Mouse (Mus musculus) left cerebral cortex, postnatal 25 days (tissue): ENCODE measurements around the gene Spag5. TPM values are rescaled to one million over a fixed set of nuclear protein-coding genes. Genes with fewer than 3 reads are reported as not detected.
A peak's percentile ranks its signal among the peaks of the same experiment; 100 is the strongest.
"Not testable (repeated sequence)": the region's sequence is repeated elsewhere in the genome, so short reads cannot be mapped to it uniquely, and the experiment has no call there.

Experiments used
- DNase-seq, 2 experiments: peaks; one replicate each; pipeline ENCODE4 v3.0.0; 2022; ENCODE audit warnings: low spot score in 2 of 2, mixed read lengths in 1 of 2
- intact Hi-C: fragments of 180-260 bp; cut with DNase I; formaldehyde crosslinking; loops from one replicate; pipeline ENCODE4 v1.15.1; 2025
- total RNA-seq, 2 experiments: library from RNA; stranded (reverse); gene quantifications; 2 replicates each; pipeline ENCODE4 v1.2.3; 2021

Spag5 gene
- 1 to 10 TPM; 8.0 to 8.9 TPM for total RNA-seq

DNA sequence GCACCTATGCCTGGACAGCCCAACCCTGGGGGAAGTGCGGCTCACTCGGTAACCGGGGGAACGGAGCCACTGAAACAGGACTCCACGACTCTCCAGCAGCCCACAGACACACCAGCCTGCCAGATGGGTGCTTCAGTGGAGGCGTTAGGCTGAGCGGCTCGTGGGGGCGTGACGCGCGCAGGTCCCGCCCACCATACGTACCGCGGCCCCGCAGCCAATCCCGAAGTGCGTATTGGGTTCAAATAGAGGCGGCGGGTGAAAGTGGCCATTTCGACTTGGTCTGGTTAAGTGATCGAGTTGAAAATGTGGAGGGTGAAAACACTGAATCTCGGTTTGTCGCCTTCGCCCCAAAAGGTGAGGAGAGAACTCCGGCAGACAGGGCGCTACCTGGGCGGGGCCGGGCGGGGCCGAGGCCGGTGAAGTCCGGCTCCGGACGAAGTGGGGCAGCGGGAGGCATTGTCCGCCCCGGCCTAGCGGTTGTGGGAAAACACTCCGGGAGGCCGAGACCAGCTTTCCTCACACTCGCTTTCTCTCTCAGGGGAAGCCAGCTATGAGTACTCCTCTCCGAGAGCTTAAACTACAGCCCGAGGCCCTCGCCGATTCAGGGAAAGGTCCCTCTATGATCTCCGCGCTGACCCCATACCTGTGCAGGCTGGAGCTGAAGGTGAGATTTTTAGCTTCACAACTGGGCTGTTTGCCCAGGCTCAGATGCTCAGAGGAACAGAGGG is at the start of gene Spag5:
Gene Spag5, plus strand, starts transcription at position 173 of the 728 bp plus-strand sequence.
- intact Hi-C loops, result loop anchor here (1.0 kb wide), 1 partner anchor 27 kb away; the partner anchor contains the start of gene Pigs

DNA sequence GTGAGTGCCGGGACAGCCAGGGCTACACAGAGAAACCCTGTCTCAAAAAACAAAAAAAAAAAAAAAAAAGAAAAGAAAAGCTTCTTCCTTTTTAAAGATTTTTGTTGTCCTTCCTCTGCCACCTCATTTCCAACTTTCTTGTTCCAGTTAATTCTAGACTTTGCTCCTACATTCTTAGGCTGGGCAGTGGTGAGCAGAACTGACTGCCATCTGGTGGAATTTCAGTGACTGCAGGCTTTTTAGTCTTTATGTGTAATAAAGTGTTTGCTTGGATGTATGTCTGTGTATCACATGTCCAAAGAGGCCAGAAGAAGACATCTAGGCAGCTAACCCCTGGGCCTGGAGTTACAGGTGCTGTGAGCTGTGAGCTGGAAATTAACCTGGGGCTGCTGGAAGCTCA is 44.7 kb upstream of the Spag5 start:
- peak in 1 of 2 experiments; percentile 23 for DNase-seq
- intact Hi-C loops, result no loop called here

More for the DNA sequence above, at the start of gene Spag5:
- peak; percentile 90 to 97 for DNase-seq

DNA sequence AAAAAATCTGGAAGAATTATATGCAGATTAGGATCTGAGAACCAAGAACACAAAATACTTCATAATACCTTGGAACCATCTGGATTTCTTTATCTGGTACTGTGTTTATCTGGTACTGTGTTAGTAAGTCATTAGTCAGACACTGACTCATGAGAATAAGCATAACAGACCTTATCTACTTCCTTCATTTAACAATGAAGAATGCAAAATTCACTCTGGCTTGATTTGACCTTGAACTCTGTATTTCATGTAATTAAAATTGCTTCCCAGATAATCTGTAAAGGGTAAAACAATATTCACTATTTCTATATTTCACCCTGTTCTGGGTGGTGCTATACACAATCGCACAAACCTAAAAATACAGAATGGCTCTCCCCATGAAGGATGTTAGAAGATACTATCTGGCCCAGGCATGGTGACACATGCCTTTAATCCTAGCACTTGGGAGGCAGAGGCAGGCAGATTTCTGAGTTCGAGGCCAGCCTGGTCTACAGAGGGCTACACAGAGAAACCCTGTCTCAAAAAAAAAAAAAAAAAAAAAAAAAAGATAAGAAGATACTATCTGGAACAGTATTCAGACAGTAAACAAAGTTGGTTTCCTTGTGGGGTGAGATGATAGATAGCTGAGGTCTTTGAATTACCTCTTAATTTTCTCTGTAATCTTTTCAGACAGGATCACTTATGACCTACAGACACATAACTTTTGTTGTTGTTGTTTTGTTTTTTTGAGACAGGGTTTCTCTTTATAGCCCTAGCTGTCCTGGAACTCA is 40.7 kb upstream of the Spag5 start:
- intact Hi-C loops, result loop anchor here (2.0 to 5.0 kb wide), 2 partner anchors 14 to 87 kb away; no protein-coding TSS in a partner anchor
- DNase-seq, result no peak

DNA sequence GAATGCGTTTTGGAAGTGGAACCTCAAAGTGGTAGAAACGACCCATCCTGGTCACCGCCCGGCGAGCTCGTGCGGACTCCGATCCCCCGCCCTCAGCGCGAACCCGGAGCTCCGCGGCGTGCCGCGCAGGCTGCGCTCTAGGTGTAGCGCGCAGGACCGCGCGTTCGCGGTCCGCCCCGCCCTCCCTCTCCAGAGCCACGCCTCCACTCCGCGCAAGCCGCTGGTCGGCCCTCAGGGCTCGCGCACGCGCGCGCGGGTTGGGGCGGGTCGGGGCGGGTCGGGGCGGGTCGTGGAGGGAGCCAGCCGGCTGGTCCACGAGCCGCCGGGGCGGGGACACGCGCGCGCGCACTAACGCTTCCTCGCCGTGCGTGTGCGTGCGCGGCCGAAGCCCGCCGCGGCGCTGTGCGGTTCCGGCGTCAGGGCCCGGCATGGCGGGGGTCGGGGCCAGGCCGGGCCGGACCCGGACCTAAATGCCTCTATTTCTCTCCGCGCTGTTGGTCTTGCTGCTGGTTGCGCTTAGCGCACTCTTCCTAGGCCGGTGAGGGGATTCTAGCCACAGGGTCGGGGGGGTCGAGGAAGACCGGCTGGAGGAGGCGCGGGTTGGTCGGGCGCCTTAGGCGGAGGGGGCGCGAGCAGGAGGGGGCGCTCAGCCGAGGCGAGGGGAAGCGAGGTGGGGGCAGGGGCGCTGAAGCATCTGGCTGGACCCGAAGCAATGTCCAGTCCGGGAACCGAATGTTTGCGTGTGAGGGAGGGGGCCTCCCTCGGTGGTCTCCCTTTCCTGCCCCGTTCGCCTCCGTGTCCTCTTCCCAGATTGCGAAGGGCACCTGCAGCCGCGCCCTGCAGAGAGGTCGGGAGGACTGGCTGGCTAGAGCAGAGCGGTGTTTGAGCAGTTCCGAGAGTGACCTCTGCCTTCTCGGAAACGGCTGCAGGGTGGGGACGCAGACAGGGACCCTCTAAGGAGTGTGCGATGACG is 39.7 kb upstream of the Spag5 start, which contains the start of gene 2610507B11Rik:
Gene 2610507B11Rik, plus strand, starts transcription at position 373 of the 973 bp plus-strand sequence.
- DNase-seq, result peak; percentile 89 to 92
- intact Hi-C loops, result loop anchor here (2.0 to 5.0 kb wide), 2 partner anchors 15 to 86 kb away; no protein-coding TSS in a partner anchor

DNA sequence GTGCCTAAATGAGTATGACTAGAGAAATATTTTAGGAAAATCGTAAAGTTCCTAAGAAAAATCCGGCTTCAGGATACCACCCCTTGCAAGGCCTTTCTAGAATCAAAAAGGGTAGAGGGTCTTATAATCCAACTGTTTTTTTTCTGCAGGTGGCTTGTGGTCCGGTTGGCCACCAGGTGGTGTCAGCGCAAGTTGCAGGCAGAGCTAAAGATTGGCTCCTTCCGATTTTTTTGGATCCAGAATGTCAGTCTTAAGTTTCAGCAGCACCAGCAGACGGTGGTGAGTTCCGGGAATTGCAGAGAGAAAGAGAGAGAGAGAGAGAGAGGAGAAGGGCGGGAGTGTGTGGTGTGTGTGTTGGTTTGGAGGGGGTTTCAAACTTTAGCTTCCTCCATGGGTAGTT is 38.8 kb upstream of the Spag5 start:
- DNase-seq, result peak; percentile 28 to 65
- intact Hi-C loops, result loop anchor here (5.0 kb wide), 1 partner anchor 85 kb away; no protein-coding TSS in a partner anchor

DNA sequence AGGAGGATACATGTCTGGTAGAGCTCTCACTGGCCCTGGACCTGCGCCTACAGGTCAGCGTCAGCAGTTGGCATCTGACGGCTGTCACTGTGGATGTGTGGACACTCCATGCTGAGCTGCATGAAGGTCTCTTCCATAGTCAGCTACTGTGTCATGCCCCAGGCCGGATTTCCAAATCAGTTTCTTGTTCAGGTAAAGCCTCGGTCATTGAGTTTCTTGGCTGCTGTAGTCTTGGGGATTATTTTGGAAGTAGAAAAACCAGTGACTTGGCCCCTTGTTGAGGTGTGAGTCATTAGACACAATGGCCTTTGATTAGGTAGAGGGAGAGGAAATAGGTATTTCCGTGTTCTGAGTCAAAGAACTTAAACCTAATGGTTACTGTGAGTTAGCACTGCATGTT is 35.8 kb upstream of the Spag5 start:
- intact Hi-C loops, result loop anchor here (2.0 to 5.0 kb wide), 2 partner anchors 19 to 38 kb away; no protein-coding TSS in a partner anchor
- no peak for DNase-seq

DNA sequence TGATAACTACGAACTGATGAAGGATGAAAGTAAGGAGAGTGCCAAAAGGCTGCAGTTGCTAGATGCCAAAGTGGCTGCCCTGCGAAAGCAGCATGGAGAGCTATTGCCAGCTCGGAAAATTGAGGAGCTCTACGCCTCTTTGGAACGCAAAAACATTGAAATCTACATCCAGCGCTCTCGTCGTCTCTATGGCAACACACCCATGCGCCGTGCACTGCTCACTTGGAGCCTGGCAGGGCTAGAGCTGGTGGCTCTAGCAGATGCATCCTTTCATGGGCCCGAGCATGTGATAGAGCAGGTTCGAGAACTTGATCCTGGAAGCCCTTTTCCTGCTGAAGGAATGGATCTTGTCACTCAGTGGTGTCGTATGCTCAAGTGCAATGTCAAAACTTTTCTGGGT is 29.3 kb upstream of the Spag5 start:
- peak; percentile 73 to 87 for DNase-seq
- intact Hi-C loops, result no loop called here

DNA sequence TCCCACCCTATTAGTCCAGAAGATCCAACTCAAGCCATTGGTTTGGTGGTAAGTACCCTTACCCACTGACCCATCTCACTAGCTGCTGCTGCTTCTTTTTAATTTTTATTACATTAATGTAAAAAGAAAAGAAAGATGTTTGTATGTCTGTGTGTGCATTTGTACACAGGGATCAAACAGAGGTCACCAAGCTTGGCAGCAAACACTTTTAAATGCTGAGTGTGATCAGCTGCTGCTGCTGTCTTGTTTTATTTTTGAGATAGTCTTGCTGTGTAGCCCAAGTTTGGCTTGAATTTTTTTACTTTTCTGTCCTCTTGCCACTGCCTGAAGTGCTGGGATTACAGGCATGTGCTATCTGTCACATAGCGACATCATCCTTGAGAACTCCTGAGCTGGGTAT is 25.7 kb upstream of the Spag5 start:
- intact Hi-C loops, result loop anchor here (5.0 kb wide), 1 partner anchor 53 kb away; no protein-coding TSS in a partner anchor
- no peak for DNase-seq

DNA sequence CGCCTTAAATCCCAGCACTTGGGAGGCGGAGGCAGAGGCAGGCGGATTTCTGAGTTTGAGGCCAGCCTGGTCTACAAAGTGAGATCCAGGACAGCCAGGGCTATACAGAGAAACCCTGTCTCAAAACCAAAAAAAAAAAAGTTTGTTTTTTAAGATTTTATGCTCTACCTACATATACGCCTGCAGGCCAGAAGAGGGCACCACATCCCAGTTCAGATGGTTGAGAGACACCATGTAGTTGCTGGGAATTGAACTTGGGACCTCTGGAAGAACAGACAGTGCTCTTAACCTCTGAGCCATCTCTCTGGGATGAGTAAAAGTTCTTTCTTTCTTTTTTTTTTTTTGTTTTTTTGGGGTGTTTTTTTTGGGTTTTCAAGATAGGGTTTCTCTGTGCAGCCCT is 25.2 kb upstream of the Spag5 start:
- intact Hi-C loops, result loop anchor here (5.0 kb wide), 1 partner anchor 54 kb away; no protein-coding TSS in a partner anchor
- not testable (repeated sequence) for DNase-seq

DNA sequence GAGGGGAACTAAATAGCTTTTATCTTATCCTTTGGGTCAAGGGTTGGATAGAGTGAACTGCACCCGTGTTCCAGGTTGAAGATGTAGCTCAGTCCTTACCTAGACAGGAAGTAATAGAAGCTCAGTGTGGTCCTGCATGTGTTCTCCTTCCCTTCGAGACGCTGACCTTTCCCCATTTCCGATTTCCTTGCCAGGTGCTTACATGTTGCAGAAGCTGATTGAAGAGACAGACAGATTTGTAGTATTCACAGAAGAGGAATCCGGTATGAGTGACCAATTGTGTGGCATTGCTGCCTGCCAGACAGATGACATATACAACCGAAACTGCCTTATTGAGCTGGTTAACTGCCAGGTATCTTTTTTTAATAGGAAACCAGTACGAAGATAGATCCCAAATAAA is 22.5 kb upstream of the Spag5 start:
- intact Hi-C loops, result loop anchor here (5.0 kb wide), 1 partner anchor 57 kb away; no protein-coding TSS in a partner anchor

DNA sequence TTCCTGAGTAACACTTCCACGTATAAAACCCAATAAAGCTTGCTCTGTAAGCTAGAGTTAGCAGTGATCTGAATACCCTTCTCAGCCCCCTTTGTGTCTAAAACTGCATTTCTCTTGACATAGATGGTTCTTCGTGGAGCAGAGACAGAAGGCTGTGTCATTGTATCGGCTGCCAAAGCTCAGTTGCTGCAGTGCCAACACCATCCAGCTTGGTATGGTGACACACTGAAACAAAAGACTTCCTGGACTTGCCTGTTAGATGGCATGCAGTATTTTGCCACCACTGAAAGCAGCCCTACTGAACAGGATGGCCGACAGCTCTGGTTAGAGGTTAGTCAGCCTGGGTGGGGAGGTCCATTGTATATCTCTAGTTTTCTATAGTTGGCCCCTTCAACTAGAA is 21.7 kb upstream of the Spag5 start:
- DNase-seq, result no peak
- intact Hi-C loops, result loop anchor here (5.0 kb wide), 1 partner anchor 57 kb away; no protein-coding TSS in a partner anchor

More for the DNA sequence above, 22.5 kb upstream of the Spag5 start:
- DNase-seq, result no peak

DNA sequence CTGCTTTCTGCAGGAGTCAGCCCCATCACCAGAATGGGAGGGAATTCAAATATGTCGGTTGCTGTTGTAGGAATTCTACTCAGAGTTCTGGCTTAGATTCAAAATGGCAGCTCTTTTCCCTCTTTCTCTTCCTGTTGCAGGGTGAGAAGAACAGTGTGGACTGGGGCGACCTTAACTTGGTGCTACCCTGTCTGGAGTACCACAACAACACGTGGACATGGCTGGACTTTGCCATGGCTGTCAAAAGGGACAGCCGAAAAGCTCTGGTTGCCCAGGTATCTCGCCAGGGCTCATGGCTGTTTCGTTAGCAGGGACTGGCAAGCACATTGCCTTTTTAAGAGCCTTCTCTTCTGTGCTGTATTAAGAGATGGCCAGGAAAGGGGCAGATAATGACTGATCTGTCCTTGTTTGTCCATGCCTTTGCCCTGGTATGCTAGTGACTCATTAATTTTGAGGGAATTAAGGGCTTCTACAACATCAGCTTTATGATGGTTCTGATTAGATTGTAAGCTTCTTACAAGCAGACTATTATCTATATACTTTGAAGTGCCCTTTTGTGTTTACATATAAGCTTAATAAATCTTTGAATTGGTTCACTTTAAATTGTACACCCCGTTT is 12.1 kb upstream of the Spag5 start:
- intact Hi-C loops, result no loop called here
- DNase-seq, result no peak

DNA sequence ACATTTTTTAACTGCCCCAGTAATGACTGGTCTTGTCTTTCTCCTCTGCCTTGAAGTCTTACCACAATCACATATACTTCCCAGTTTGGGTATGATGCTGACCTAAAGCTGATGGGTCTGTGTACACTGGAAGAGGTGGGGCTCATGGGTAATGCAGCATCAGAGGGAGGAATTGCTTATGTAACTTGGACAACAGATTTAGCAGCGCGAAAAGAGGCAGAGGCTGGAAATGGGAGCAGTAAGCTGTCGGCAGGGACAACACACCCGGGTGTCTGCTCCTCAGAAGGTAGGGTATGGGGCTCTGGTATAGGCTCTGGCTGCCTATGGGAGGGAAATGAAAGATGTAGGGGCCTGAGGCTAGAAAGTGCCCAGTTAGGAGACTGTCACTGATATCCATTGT is 10.7 kb upstream of the Spag5 start, which contains the start of gene BC030499:
Gene BC030499, plus strand, starts transcription at position 188 of the 400 bp plus-strand sequence.
- intact Hi-C loops, result no loop called here
- DNase-seq, result peak; percentile 42 to 81

DNA sequence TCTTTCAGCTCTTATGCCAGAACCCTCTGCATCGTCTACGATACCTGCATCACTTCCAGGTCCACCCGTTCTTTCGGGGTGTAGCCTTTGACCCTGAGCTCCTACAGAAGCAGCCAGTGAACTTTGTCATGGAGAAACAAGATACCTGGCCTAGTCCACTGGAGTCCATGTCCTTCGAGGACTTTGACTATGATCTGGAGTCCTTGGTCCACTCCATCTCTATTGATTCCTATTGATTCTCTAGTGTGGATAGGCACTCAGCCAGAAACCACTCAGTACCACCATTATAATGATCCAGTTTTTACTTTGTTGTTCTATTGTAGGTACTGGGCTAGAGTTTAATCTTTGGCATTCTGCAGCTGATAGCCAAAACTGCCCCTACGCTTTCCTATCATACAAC is 6.7 kb upstream of the Spag5 start:
- intact Hi-C loops, result no loop called here

DNA sequence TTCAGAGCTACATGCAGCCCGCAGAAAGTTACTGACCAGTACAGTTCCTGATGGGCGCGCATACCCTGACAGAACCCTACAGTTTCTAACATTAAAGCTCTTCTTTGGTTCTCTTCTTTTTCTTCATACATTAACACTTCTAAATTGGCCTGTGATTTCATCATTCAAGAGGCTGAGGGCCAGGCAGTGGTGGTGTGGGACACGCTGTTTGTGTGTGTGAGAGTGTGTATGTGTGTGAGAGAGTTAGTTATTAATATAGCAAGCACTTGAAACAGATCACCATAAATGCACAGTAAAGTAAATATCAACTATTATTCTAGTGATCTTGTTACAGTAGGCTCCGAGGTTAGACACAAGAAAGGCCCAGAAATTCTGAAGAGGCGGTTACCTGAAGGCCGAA is 412 bp upstream of the Spag5 start:
- DNase-seq, result no peak
- intact Hi-C loops, result loop anchor here (1.0 kb wide), 1 partner anchor 27 kb away; the partner anchor contains the start of gene Pigs

More for the DNA sequence above, 6.7 kb upstream of the Spag5 start:
- no peak for DNase-seq

DNA sequence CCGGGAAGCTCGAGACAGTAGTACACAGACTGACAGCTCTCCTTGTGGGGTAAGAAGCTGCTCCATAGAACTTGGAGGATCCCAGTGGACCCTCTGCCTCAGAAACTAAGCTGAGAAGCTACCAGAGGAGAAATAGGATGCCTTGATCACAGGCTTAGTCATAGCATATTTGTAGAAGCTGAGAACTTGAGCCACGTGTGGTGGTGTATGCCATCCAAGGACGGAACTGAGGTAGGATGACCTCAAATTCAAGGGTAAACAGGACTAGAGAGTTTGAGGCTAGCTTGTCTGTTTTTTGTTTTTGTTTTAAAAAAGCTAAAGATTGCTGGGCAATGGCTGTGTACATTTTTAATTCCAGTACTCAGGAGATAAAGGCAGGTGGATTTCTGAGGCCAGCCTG is 3.9 kb downstream of the Spag5 start:
- no peak for DNase-seq
- intact Hi-C loops, result no loop called here

DNA sequence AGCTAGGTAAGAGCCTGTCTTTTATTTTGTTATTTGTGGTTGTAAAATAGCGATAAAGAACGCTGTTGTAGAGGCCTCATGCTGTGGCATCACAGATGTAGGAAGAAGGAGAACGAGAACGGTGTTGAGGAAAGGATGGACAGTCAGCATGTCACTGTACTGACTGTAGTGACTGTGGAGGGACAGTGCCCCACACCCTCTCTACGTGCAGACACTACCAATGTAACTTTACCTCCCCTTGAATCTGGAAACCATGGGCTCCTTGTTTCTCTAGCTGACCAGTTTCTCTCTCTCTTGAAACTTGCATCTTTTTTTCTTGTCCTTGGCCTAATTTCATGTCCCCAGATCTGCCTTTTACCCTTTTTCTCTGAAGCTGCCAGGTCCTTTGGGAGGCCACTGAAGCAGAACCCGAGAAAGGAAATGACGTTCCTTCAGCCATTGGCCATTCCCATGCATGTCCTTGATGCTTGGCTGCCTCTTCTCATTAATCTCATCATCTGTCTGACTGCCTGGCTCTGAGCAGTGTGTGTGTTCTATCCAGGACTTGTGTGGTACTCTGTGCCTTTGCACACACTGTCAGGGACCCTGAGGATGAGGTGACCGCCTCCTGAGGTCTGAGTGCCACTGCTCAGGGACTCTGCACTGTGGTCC is 9.7 kb downstream of the Spag5 start:
- DNase-seq, result no peak
- intact Hi-C loops, result no loop called here

DNA sequence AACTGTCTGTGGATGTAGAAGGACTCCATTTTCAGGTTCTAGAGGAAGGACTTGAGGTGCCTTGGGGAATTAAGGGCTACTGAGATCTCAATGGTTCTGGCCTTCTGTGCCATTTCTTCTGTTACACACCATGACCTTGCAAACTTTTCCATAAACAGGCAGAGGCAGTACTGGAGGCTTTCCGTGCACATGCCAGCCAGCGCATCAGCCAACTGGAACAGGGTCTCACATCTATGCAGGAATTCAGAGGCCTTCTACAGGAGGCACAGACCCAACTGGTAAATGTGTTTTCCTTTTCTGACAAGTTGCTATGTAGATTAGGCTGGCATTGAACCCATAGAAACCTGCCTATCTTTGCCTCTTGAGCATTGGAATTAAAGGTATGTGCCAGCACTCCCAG is 12.3 kb downstream of the Spag5 start:
- intact Hi-C loops, result no loop called here
- no peak for DNase-seq
